Mouse (Mus musculus): ENCODE measurements around the gene Slc39a1.

Gene Slc39a1

DNA sequence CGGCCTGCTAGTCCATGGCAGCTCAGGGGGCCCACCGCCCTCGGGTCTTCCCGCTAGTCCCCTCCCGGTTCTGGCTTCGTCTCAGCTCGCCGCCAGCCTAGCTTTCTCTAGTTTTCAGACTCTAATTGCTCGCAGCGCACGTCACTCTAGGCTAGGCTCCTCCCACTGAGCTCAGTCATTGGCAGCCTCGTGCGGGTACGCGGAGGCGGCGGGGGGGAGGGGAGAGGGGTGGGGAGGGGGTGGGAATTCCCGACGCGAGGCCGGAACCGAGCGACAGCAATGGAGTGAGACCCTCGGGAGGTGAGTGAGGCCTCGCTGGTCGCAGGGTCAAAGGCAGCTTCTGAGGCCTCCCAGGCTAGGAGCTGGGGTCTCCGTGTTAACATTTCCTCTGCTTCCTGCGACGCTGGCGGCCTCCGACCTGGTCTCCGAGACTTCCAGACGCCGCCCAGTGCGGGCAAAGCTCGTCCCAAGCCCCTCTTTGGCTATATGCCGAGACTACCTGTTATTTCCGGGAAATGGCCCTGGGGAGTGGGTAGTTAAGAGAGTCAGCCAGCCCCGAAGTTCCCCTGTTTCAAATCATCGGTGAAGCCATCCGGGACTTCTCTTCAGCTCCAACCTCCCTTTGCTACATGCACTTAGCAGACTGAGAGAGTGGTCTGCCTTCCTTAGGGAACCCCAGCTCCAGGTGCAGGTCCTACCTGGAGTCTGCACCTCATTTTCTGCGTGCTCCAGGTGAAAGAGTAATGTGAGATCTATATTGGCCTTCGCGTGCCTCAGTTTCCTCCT lies at the start of gene Slc39a1:
TSS of gene Slc39a1 (plus strand) at position 213 of the 786 bp plus-strand sequence.
- peak; percentile 91 for DNase-seq (ENCODE audit: low read depth, low spot score)

GRCm38 (mm10) chr3:90202884-90203283 lies 45.1 kb upstream of the Slc39a1 start:
- no peak for DNase-seq (ENCODE audit: low read depth, low spot score)

DNA sequence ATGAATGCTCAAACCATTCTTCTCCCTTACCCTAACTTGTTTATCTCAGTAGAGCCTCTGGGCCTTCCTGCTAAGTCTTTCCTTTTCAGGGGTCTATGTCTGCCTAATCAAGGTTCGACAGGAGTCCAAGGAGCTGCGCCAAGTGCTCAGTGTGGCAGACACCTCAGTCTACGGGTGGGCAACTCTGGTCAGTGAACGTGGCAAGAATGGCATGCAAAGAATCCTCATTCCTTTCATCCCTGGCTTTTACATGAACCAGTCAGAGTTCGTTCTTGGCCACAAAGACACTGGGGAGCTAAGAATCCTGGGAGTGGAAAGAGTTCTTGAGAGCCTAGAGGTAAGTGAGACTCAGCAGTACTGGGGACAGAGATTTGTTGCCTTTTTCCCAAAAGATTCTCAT lies 44.4 kb upstream of the Slc39a1 start:
- no peak for DNase-seq (ENCODE audit: low read depth, low spot score)

- DNase-seq (ENCODE audit: low read depth, low spot score): no peak
Observed at GRCm38 (mm10) chr3:90204582-90204981, 43.4 kb upstream of the Slc39a1 start.

DNA sequence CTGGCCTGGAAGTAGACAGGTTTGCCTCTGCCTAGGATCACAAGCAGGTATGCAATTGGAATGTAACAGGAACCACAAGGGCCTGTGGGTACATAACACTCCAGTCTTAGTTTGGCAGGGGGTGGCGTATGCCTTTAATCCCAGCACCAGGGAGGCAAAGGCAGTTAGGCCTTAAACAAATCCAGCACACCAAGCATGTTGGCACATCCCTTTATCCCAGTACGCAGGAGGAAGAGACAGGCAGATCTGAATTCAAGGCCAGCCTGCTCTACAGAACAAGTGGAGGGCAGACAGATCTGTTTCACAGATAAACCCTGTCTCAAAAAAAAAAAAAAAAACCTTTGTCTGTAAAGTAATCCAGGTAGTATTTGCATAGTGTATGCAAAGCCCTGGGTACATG lies 39.3 kb upstream of the Slc39a1 start:
- DNase-seq (ENCODE audit: low read depth, low spot score): no peak

DNA sequence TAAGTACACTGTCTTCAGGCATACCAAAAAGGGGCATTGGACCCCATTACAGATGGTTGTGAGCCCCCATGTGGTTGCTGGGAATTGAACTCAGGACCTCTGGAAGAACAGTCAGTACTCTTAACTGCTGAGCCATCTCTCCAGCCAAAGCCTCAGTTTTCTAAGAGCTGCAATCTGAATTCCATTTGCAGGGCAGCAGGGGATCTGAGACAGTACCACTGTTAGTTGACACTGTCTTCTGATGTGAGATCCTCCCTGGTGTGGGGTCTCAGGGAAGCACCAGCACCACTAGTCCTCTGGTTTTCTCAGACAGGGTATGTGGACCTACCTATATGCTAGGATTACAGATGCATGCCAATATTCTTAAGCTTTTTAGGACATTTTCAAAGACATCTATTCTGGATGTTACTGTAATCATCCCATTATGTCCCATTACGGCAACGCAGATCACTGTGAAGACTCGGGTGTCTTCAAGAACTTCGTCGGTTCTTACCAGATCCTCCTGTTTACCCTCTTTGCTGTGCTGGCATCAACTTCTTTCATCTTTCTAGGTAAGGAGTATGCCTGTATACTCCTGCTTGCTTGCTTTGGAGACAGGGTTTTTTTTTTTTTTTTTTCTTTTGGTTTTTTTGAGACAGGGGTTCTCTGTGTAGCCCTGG lies 37.9 kb upstream of the Slc39a1 start:
- DNase-seq (ENCODE audit: low read depth, low spot score): no peak

DNA sequence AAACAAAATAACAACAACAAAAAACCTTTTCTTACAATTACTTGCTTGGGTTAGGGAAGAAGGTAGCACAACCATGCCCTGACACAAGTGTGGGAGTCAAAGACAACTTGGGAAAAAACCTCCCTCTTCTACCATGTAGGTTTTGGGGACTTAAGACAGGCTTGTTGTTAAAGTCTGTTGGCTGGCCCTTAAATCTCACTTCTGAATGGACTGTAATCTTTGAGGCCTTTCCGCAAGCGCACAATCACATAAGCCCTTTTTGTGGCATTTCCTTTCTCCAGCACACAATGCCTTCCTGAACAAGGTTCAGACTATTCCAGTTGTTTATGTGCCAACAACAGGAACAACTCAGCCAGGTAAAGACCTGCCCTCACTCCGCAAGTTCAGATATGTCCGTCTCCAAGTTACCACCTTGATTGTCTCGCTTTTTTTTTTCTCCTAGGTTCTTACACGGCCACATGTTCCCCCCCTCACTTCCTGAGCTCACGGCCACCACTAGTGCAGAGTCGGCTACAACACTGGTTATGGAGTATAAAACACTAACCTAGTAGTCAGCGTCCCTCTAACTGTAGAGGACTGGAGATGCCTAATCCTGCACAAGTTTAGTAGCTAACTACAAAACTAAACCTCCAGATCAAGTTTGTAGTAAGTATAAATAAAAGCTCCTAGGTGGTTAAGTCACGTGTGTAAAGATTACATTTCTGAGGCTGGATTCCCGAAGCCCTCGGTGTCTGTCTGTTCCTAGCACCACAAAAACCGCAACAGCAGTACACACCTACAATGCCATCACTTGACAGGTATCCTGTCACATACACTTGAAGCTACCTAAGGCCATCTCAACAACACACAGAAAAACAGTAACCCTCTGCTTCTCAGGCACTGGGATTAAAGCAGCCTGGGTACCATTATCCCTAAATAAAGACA lies 36.2 kb upstream of the Slc39a1 start:
- no peak for DNase-seq (ENCODE audit: low read depth, low spot score)

DNA sequence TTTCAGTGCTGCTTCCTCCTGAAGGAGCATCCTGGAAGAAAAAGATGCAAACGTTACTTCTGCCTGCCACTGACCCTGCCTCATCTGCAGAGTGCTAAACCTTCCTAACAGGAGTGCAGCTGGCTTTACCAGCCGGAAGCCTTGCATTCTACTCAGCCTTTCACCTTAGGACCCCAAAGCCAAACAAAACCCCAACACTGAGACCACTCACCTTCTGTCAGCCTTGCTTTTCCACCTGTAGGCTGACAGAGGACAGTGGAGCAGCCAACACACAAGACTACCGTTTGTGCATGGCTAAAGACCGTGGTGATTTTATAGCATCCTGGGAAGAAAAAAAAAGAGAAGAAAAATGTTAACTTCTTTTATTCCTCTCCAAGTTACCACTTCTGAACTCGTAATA lies 35.2 kb upstream of the Slc39a1 start:
- no peak for DNase-seq (ENCODE audit: low read depth, low spot score)

DNA sequence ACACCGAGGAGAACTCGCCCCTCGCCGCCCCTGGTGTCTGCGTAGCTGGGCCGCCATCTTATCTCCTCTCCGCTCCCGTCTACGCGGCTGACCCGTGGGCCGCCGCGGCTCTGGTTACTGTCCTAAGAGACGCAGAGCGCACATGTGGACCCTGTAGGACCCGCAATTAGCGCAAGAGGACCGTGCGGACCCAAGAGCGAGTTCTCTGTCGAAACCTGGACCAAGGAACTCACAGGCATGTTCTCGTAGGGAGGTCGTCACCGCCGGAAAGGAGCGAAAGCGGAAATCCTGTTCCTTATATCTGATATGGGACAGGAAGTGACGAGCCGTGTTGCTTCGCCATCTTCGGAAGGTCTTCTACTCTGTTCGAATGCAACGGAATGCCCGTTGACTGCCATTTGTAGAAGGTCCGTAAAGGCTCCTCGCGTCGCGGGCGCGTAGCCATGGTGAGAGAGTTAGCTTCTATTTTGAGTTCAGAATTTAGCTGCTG lies 34.5 kb upstream of the Slc39a1 start, which contains the start of the genes Rps27 and Rab13:
TSS of gene Rps27 (minus strand) at position 275 of the 490 bp plus-strand sequence.
TSS of gene Rab13 (plus strand) at position 319 of the 490 bp plus-strand sequence.
- DNase-seq (ENCODE audit: low read depth, low spot score): peak; percentile 97

DNA sequence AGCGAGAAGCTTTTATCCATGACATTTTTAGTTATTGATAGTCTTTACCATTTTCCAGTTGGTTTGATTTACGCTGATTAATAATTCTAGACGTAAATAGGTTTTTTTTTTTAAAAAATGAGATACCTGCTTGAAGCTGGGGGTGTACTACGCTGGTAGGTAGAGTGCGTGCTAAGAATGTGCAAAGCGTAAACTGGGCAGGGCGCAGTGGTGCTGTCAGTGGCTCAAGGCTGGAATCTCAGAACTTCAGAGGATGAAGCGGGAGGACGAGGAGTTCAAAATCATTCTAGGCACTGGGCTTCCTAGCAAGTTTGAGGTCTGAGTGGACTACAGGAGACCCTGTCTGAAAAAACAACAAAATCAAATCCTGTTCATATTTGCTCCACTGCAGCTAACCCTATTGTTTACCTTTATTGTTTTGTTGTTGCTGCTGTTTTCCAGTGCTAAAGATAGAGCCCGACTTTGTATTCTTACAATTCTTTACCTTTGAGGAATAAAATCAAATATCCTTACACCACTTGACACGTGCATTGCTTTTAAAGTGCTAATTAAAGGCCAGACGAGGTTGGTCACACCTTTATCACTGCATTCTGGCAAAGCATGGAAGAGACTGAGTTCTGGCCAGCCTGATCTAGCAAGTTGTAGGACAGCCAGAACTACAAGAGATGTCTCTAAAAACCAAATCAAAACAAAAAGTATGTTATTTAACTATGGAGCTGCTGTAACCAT lies 33.9 kb upstream of the Slc39a1 start:
- no peak for DNase-seq (ENCODE audit: low read depth, low spot score)

DNA sequence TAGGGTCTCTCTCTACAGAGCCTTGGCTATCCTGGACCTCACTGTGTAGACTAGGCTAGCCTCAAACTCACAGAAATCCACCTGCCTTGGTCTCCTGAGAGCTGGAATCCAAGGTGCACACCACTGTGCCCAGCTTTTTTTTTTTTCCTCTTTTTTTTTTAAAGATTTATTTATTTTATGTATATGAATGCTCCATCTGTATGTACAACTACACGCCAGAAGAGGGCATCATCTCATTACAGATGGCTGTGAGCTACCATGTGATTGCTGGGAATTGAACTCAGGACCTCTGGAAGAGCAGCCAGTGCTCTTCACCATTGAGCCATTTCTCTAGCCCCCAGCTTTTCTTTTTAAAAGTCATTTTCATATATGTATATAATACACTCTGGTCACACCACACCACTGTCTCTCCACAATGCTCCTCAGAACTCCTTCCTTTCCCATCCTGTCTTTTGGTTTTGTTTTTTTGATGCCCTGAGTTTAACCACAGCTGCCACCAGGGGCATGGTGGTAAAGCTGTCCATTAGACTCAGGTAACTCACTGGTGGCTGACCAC lies 32.1 kb upstream of the Slc39a1 start:
- DNase-seq (ENCODE audit: low read depth, low spot score): no peak

DNA sequence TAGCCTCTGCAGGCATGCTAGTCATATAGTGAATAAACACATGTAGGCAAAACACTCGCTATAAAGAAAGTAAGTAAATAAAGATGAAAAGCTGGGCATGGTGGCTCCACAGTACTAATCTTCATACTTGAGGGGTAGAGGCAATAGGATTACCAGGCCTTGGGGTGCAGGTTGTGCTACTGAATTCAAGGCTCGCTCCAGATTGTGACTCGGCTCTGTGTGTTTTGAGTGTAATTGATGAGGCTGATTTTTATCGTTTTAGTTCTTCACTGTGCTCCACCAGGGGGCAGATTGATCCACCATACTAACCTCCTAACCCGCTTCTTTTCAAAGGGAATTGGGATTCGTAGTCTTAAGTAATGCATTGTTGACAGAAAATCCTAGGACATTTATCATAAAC lies 27.9 kb upstream of the Slc39a1 start:
- no peak for DNase-seq (ENCODE audit: low read depth, low spot score)

- no peak for DNase-seq (ENCODE audit: low read depth, low spot score)
Observed at GRCm38 (mm10) chr3:90220531-90220951, 27.4 kb upstream of the Slc39a1 start.

DNA sequence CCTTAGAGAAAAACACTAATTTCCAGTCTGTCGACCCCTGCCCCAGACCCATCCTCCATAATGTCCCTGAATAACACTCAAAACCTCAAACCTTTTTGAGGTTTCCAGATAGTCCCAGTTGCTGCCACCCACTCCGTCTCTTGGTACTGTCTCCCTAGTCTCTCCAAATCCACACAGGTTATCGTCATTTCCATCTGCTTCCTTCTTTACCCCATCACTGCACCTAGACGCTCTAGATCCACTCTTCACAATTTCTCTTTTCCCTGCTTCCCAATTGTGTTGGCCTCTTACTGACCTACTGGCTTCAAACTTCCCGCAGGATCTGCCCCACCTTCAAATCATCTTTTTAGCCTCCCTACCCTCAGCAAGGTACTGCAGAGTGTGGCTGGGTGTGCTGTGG lies 26.8 kb upstream of the Slc39a1 start:
- no peak for DNase-seq (ENCODE audit: low read depth, low spot score)

GRCm38 (mm10) chr3:90222455-90222854 lies 25.5 kb upstream of the Slc39a1 start:
- no peak for DNase-seq (ENCODE audit: low read depth, low spot score)

DNA sequence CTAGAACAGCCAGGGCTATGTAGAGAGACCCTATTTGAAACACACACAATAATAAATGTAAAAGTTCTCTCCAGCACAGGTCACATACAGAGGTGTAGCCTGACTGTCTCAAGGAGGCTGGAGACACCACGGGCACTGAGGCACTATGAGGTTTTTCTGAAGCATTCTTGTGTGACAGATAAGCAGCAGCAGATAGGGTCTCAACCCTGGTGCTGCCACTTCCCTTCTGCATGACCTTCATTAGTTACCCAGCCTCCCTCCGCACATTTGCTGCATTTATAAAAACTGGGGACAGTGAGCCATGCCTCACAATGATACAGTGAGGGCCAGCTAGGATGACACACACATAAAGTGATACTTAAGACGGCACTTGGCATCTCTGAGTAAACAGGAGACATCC lies 25.0 kb upstream of the Slc39a1 start:
- no peak for DNase-seq (ENCODE audit: low read depth, low spot score)

GRCm38 (mm10) chr3:90224331-90224730 lies 23.6 kb upstream of the Slc39a1 start:
- no peak for DNase-seq (ENCODE audit: low read depth, low spot score)

DNA sequence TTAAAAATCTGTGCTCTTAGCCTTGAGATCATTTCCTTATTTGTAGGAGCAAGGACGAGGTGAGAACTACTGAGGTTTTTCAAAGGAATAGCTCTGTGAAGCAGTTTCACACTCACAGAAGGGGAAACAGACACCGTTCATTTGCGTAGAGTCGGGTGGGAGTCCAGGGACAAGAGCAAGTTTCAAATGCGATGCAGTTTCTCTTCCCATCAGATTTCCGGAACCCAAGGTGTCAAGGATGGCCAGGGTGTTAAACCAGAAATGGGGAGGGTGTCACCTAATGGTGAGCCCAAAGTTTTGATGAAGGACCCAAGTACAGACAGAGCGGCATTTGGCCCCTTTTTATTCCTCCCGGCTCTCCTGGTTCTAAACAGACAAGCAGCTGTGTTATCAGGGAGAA lies 16.9 kb upstream of the Slc39a1 start:
- no peak for DNase-seq (ENCODE audit: low read depth, low spot score)

DNA sequence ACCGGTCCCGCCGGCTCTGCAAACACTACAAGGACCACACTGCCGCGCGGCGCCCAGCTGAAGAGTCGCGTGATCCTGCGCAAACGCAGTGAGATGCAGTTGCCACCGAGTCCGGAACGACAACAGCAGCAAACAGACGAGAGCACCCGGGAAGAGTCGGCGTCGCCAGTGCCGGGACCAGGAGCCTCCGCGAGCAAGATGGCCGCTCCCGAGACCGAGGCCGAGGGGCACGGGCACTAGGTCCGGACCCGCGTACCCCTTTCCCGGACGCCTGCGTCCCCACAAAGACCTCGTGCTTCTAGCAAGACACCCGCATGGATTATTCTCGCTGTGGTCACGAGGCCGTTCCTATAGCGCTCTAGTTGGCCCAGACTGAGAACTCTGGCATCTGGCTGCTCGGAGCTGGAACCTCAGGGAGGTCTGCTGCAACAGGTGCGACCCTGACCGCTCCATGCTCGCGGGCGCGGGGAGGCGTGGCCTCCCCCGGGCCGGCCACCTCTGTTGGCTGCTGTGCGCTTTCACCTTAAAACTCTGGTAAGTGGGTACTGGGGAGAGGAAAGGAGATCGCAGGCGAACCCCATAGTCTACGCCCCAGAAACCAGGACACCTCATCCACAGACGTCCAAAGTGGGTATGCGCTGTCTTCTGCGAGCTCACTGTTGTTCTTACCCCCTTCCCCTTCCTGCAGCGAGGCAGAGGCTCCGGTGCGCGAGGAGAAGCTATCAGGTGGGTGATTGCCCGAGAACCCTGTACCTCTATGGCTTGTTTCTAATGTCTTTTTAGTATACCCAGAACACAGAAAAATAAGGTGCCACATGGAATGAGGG lies 16.3 kb upstream of the Slc39a1 start, which contains the start of gene Jtb:
TSS of gene Jtb (plus strand) at position 91 of the 827 bp plus-strand sequence.
- peak; percentile 95 for DNase-seq (ENCODE audit: low read depth, low spot score)

GRCm38 (mm10) chr3:90241251-90241650 lies 6.7 kb upstream of the Slc39a1 start:
- no peak for DNase-seq (ENCODE audit: low read depth, low spot score)
